ENCODE assay signal across 9 mouse cellular contexts in the genomic region with DNA sequence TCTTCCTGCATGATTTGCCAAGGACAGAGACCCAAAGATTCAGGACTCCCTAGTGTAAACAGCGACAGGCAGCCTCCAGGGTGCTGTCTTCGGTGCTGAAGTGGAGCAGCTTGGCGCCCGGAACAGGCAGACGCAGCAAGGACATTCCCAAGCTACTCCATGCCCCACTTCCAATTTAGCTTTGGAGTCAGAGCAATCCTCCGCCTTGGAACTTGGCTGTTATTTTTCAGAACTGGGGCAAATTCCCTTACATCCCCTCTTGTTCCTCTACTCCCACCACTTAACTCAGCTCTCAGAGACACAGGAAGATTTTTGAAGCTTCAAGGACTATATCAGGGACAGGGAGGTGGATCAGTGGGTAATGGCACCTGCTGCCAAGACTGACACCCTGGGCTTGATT.
A peak's percentile ranks its signal among the peaks of the same experiment; 100 is the strongest.
DNase-seq lines count a peak whose midpoint lies in the region; ATAC-seq and TF ChIP-seq lines count a peak whose summit lies in the region.
"Had no signal": no experiment of that assay in that cellular context is flagged by ENCODE, and none has a peak within 500 bp of the region (broad histone marks: within the 10 kb centered on the region; RNA-seq: fewer than 3 reads in every experiment).

No protein-coding gene starts in this region.

- no peaks in the 10 kb centered on the region for H3K36me3 ChIP-seq in kidney, postnatal 0 days (ENCODE audit: insufficient read depth, low read length)
- no peaks in the 10 kb centered on the region for H3K36me3 ChIP-seq in liver, embryonic 11.5 days (ENCODE audit: control insufficient read depth, insufficient read depth, low read length)
- no peaks in the 10 kb centered on the region for H3K36me3 ChIP-seq in thymus, adult 2 months (ENCODE audit: control insufficient read depth, insufficient read depth, low read length)

- H3K27ac ChIP-seq in kidney, postnatal 0 days = no peak overlapping the region
- H3K27ac ChIP-seq in liver, embryonic 11.5 days (ENCODE audit: low read depth, low read length) = no peak overlapping the region
- no peak overlapping the region for H3K27ac ChIP-seq in thymus, adult 2 months (ENCODE audit: control insufficient read depth, insufficient read depth, low read length)

- intact Hi-C loops in gastrocnemius, postnatal 36 days (cut with DNase I) = no loop called here

- H3K9me3 ChIP-seq in kidney, postnatal 0 days (replicated peaks; ENCODE audit: low read length) = no peaks in the 10 kb centered on the region
- no peaks in the 10 kb centered on the region for H3K9me3 ChIP-seq in liver, embryonic 11.5 days (ENCODE audit: control insufficient read depth, low read length)

- TF ChIP-seq POLR2A in thymus, adult 2 months (IDR thresholded peaks at IDR 0.05; ENCODE audit: control insufficient read depth, extremely low read depth, insufficient read depth, low read length, poor library complexity) = no peak

- H3K4me2 ChIP-seq in kidney, postnatal 0 days (ENCODE audit: low read length) = no peak overlapping the region
- no peak overlapping the region for H3K4me2 ChIP-seq in liver, embryonic 11.5 days

- TF ChIP-seq CTCF in kidney, postnatal 0 days (IDR thresholded peaks at IDR 0.05; ENCODE audit: low read depth) = 0 out of 2 replicates have a peak, but pooled peaks have one; percentile 5
- no peak for TF ChIP-seq CTCF in thymus, adult 2 months (IDR thresholded peaks at IDR 0.05; ENCODE audit: borderline replicate concordance, control insufficient read depth, extremely low read depth, insufficient read depth, low read length, poor library complexity)

- no peak overlapping the region for H3K9ac ChIP-seq in kidney, postnatal 0 days (ENCODE audit: low read depth, low read length)
- no peak overlapping the region for H3K9ac ChIP-seq in liver, embryonic 11.5 days (ENCODE audit: low read depth, low read length)

- 8% methylated on average over 6 of the region's 6 CpGs for WGBS in kidney, postnatal 0 days
- WGBS in liver, embryonic 11.5 days = 6% methylated on average over 6 of the region's 6 CpGs
- 9% methylated on average over 6 of the region's 6 CpGs for WGBS in thymus, adult 2 months

- no peaks in the 10 kb centered on the region for H3K27me3 ChIP-seq in kidney, postnatal 0 days (ENCODE audit: insufficient read depth, low read length)
- no peaks in the 10 kb centered on the region for H3K27me3 ChIP-seq in liver, embryonic 11.5 days (replicated peaks; ENCODE audit: control insufficient read depth, insufficient read depth, low read length)
- H3K27me3 ChIP-seq in thymus, adult 2 months (ENCODE audit: control insufficient read depth, insufficient read depth, low read length) = no peaks in the 10 kb centered on the region

- DNase-seq in kidney, postnatal 0 days (ENCODE audit: low spot score) = peak; percentile 76
- DNase-seq in kidney, adult 18-20 months = no peak
- DNase-seq in Muller cell, postnatal 12 days (ENCODE audit: inconsistent ontology term) = peak; percentile 43
- DNase-seq in adrenal gland, postnatal 10 days = peak; percentile 76
- DNase-seq in liver, embryonic 11.5 days (ENCODE audit: low spot score) = peak; percentile 41
- DNase-seq in thymus, adult 2 months = no peak
- DNase-seq in gastrocnemius, postnatal 36 days = no peak
- DNase-seq in spleen, adult 12 weeks (ENCODE audit: low spot score) = no peak
- DNase-seq: thymus, postnatal 14 days had no signal

- H3K4me3 ChIP-seq in kidney, postnatal 0 days (replicated peaks; ENCODE audit: low read depth, low read length) = no peak overlapping the region
- no peak overlapping the region for H3K4me3 ChIP-seq in liver, embryonic 11.5 days (ENCODE audit: low read depth, low read length)
- no peak overlapping the region for H3K4me3 ChIP-seq in thymus, adult 2 months (ENCODE audit: control insufficient read depth, insufficient read depth, low read length)

- H3K4me1 ChIP-seq in kidney, postnatal 0 days (replicated peaks; ENCODE audit: insufficient read depth, low read length) = no peaks in the 10 kb centered on the region
- H3K4me1 ChIP-seq in liver, embryonic 11.5 days (replicated peaks; ENCODE audit: control insufficient read depth, insufficient read depth, low read length) = no peaks in the 10 kb centered on the region
- no peaks in the 10 kb centered on the region for H3K4me1 ChIP-seq in thymus, adult 2 months (replicated peaks; ENCODE audit: control insufficient read depth, insufficient read depth, low read length)

- no peak for ATAC-seq in kidney, postnatal 0 days (replicated peaks; ENCODE audit: low FRiP score, low read depth)
- ATAC-seq in liver, embryonic 11.5 days (replicated peaks; ENCODE audit: low FRiP score) = no peak

Comparison
In these comparisons a context has a peak if more than half of its experiments do, and no peak if none do; other contexts are left out.
1. DNase-seq: peak in kidney, postnatal 0 days (single experiment), Muller cell, postnatal 12 days (single experiment), adrenal gland, postnatal 10 days (single experiment) and liver, embryonic 11.5 days (single experiment); none in kidney, adult 18-20 months (single experiment), thymus, adult 2 months (single experiment), gastrocnemius, postnatal 36 days (0 of 2) and spleen, adult 12 weeks (single experiment).